Mouse (Mus musculus) kidney, postnatal 36 days (tissue): ENCODE data around the gene Stkld1.
"Not testable (repeated sequence)": the region's sequence is repeated elsewhere in the genome, so short reads cannot be mapped to it uniquely, and the experiment has no call there.

Experiments used
- DNase-seq, 2 experiments: peaks; one replicate each; pipeline ENCODE4 v3.0.0; 2021 to 2022; ENCODE audit warnings: mixed read lengths in 2 of 2

Gene Stkld1

DNA sequence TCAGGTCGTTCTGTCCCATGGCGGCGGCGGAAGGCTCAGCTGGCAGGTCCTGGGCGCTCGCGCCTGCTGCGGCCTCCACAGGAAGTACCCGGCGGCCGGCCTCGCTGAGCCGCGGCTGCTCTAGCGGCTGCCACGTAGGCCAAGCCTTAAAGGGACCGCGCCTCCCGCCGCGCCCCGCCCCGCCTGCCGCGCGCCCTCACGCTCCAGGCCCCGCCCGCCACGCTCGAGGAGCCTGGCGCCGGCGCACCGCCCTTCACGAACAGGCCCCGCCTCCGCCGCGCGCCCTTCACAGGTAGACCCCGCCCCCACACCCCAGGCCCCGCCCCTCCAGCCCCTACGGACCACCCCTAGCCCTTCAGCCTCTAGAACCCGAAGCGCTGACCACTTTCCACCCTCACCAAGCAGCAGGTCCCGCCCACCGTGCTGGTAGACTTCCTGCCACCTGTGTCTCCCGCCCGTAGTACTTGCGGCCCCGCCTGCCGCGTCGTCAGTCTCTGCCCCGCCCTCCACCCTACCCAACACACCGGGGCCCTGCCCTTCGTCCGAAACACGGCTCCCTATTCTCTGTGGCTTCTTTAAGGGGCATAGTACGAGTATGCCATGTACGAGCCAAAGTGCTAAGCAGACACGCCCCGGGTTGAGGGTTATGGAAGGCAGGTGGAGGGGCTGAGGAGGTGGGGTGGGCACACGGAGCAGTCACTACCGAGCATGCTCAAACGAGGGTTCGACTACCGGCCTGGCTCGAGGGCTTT, at the start of gene Stkld1, which contains the start of gene Surf4:
Gene Stkld1 (plus strand): TSS at position 744 of the 752 bp plus-strand sequence.
Gene Surf4 (minus strand): TSS at position 625 of the 752 bp plus-strand sequence.
- DNase-seq, result peak; percentile 97 to 98

DNA sequence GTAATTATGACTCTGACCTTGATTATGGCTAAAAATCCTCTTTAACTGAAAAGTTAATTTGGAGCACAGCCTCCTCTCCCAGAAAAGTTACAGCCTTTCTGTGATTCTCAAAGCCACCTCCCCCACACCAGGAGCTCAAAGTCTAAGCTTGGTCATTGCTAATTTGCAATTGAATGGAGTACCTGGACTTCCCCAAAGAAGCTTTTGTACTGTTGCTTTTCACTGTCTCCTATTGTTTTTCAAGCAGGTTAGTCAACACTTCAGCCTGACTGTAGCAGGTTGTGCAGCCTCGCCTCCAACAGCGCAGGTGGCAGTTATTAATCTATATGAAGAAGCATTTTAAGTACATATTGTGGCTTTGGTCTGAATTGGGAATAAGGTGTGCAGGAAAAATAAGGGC, 48.3 kb upstream of the Stkld1 start:
- not testable (repeated sequence) for DNase-seq

GRCm38 (mm10) chr2:26886170-26886569, 47.7 kb upstream of the Stkld1 start:
- DNase-seq, result not testable (repeated sequence)

GRCm38 (mm10) chr2:26895898-26896297, 37.9 kb upstream of the Stkld1 start:
- no peak for DNase-seq

DNA sequence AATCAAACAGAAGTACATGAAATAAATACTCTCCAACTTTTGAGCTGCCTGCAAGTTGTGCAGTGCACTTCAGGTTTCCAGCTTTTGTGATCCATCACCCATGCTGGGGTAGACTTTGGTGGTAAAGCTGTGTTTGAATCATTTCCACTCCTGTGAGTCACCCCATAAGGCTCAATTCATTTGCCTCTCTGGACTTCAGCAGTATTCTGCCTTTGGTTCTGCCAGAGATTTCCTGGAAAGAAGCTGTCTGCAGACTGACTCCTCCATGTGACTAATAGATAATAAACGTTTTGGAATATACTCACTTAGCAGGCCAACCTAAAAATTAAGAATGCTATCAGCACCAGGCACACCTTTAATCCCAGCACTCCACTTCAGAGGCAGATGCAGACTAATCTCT, 33.1 kb upstream of the Stkld1 start:
- no peak for DNase-seq

- no peak for DNase-seq
These were observed 31.9 kb upstream of the Stkld1 start for GRCm38 (mm10) chr2:26901834-26902400.

GRCm38 (mm10) chr2:26902467-26903220, 31.2 kb upstream of the Stkld1 start, which contains the start of gene Surf6:
TSS of gene Surf6 (minus strand) at chr2:26902879.
- DNase-seq, result peak; percentile 97 to 99

- no peak for DNase-seq
These were observed 30.5 kb upstream of the Stkld1 start for GRCm38 (mm10) chr2:26903311-26903710.

GRCm38 (mm10) chr2:26905936-26906335, 27.9 kb upstream of the Stkld1 start:
- DNase-seq, result no peak

GRCm38 (mm10) chr2:26906431-26906830, 27.4 kb upstream of the Stkld1 start:
- DNase-seq, result no peak

- peak; percentile 60 to 83 for DNase-seq
These were observed 26.7 kb upstream of the Stkld1 start for GRCm38 (mm10) chr2:26907109-26907508.

- no peak for DNase-seq
These were observed 25.0 kb upstream of the Stkld1 start for GRCm38 (mm10) chr2:26908710-26909386.

DNA sequence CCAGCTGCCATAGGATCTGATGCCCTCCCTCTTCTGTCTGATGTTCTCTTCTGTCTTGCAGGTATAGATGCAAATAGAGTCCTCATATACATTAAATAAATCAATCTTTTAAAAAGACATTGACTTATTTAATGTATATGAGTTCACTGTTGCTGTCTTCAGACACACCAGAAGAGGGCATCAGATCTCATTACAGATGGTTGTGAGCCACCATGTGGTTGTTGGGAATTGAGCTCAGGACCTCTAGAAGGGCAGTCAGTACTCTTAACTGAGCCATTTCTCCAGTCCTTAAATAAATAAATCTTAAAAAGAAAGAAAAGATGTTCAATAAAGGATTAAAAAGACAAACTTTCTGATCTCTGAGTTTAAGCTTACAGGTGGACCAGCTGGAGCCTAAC, 24.5 kb upstream of the Stkld1 start:
- no peak for DNase-seq

DNA sequence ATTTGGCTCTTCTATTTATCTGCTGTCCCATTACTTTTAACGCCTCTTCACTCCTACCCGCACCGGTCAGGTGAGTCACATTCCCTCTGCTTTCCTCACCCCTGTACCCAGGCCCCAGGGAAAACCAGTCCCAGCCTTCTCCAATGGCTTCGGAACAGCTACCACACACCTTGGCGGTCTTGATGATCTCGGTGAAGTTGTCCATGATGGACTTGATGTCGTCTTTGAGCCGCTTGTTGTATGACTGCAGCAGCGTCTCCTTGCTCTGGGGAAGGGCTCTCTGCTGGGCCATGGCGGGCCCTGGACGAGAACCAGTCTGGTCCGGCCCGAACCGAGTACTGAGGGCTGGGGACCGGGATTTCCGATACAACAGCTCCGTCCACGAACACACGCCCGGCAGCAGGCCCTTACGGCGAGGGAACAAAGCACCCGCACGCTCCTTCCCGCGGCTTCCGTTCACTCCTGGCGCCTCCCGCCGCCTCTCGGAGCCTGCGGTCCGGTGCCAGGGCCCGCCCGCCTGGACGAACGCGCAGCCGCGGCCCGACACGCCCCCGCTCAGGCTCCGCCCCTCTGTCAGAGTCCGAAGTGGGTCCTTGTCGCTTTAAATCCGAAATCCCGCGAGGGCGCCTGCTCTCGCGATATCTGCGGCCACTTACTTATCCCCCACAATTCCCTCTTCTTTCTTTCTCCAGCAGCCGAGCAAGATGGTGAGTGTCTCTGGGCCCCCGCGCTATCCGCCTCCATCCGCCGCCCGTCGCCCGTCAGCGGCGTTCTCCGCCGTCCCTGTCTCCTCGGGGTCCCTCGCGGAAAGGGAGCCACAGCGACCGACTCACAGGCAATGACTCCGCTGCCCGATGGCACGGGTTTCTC, 23.5 kb upstream of the Stkld1 start, which contains the start of the genes Med22 and Rpl7a:
Gene Med22 (minus strand): TSS at position 554 of the 870 bp plus-strand sequence.
Gene Rpl7a (plus strand): TSS at position 641 of the 870 bp plus-strand sequence.
- peak; percentile 100 for DNase-seq

GRCm38 (mm10) chr2:26910994-26911765, 22.7 kb upstream of the Stkld1 start:
- DNase-seq, result peak in 1 of 2 experiments; percentile 70

DNA sequence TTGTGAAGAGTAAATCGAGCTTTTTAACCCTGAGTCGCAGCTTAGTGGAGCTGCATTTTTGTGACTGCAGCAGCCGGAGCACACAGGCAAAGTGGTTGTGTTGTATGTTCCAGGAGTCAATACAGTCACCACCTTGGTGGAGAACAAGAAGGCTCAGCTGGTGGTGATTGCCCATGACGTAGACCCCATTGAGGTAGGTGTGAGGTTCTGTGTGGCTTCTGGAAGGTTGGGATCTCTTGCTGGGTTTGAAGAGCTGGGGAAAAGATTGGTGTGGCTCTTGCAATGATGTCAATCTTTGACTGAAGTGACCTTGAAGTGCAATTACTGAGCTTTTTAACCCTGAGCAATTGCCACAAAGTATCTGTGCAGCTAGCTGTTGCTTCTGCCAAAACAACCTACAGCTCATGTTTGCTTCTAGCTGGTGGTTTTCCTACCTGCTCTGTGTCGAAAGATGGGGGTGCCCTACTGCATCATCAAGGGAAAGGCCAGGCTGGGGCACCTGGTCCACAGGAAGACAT, 21.5 kb upstream of the Stkld1 start:
- no peak for DNase-seq

GRCm38 (mm10) chr2:26913416-26914147, 20.3 kb upstream of the Stkld1 start:
- DNase-seq, result no peak

- DNase-seq, result no peak
These were observed 19.5 kb upstream of the Stkld1 start for GRCm38 (mm10) chr2:26914148-26914941.
